In genomic region chr12:13218101-13218514, GRCm38 (mm10) we compare ENCODE assay signal across 17 mouse cellular contexts. TPM values are rescaled to one million over a fixed set of nuclear protein-coding genes. Genes with fewer than 3 reads are reported as not detected.
DNase-seq lines count a peak whose midpoint lies in the region; ATAC-seq and TF ChIP-seq lines count a peak whose summit lies in the region.
"Had no signal": no experiment of that assay in that cellular context is flagged by ENCODE, and none has a peak within 500 bp of the region (broad histone marks: within the 10 kb centered on the region; RNA-seq: fewer than 3 reads in every experiment).

No protein-coding gene starts in this region.

- H3K27me3 ChIP-seq in heart, embryonic 11.5 days (ENCODE audit: control insufficient read depth, insufficient read depth, low read length), result no peaks in the 10 kb centered on the region
- H3K27me3 ChIP-seq in heart, embryonic 12.5 days (replicated peaks), result no peaks in the 10 kb centered on the region
- H3K27me3 ChIP-seq in lung, postnatal 0 days (replicated peaks; ENCODE audit: insufficient read depth, low read length), result no peaks in the 10 kb centered on the region
- no peaks in the 10 kb centered on the region for H3K27me3 ChIP-seq in liver, embryonic 14.5 days (ENCODE audit: control insufficient read depth, insufficient read depth, low read length)
- no peaks in the 10 kb centered on the region for H3K27me3 ChIP-seq in midbrain, embryonic 15.5 days (replicated peaks)
- H3K27me3 ChIP-seq: embryonic facial prominence, embryonic 12.5 days; neural tube, embryonic 12.5 days had no signal

- no peak overlapping the region for H3K4me3 ChIP-seq in heart, embryonic 11.5 days (ENCODE audit: low read depth, low read length)
- no peak overlapping the region for H3K4me3 ChIP-seq in heart, embryonic 12.5 days
- no peak overlapping the region for H3K4me3 ChIP-seq in lung, postnatal 0 days (ENCODE audit: low read depth, low read length)
- H3K4me3 ChIP-seq in lung, adult 2 months (replicated peaks; ENCODE audit: extremely low read depth, low read depth, low read length), result no peak overlapping the region
- no peak overlapping the region for H3K4me3 ChIP-seq in liver, embryonic 14.5 days (ENCODE audit: insufficient read depth in 1 of 2, low read depth in 2 of 2, low read length in 2 of 2)
- H3K4me3 ChIP-seq in midbrain, embryonic 15.5 days, result no peak overlapping the region
- H3K4me3 ChIP-seq: embryonic facial prominence, embryonic 12.5 days; neural tube, embryonic 12.5 days had no signal

- H3K4me2 ChIP-seq in heart, embryonic 11.5 days, result no peak overlapping the region
- no peak overlapping the region for H3K4me2 ChIP-seq in heart, embryonic 12.5 days
- H3K4me2 ChIP-seq in lung, postnatal 0 days (replicated peaks; ENCODE audit: low read depth, low read length), result no peak overlapping the region
- no peak overlapping the region for H3K4me2 ChIP-seq in liver, embryonic 14.5 days (ENCODE audit: low read depth)
- H3K4me2 ChIP-seq in midbrain, embryonic 15.5 days, result no peak overlapping the region
- H3K4me2 ChIP-seq: embryonic facial prominence, embryonic 12.5 days; neural tube, embryonic 12.5 days had no signal

- H3K4me1 ChIP-seq in heart, embryonic 11.5 days (ENCODE audit: control insufficient read depth, insufficient read depth, low read length), result peaks cover 15% of the 10 kb centered on the region
- peaks cover 26% of the 10 kb centered on the region for H3K4me1 ChIP-seq in heart, embryonic 12.5 days (replicated peaks)
- H3K4me1 ChIP-seq in lung, postnatal 0 days (ENCODE audit: insufficient read depth, low read depth, low read length), result no peaks in the 10 kb centered on the region
- H3K4me1 ChIP-seq in lung, adult 2 months (ENCODE audit: control insufficient read depth, insufficient read depth, low read length), result no peaks in the 10 kb centered on the region
- peaks cover 0 to 9% of the 10 kb centered on the region in 2 experiments; a peak in 2 of 4 replicates for H3K4me1 ChIP-seq in liver, embryonic 14.5 days (replicated peaks; ENCODE audit: control insufficient read depth in 2 of 2, insufficient read depth in 2 of 2, low read length in 1 of 2)
- peaks cover 5% of the 10 kb centered on the region for H3K4me1 ChIP-seq in midbrain, embryonic 15.5 days

- WGBS in heart, embryonic 11.5 days (ENCODE audit: insufficient replicate concordance), result 58% methylated on average over 8 of the region's 8 CpGs
- 58% methylated on average over 8 of the region's 8 CpGs for WGBS in heart, embryonic 12.5 days
- WGBS in lung, postnatal 0 days, result 47% methylated on average over 8 of the region's 8 CpGs
- 62% methylated on average over 8 of the region's 8 CpGs for WGBS in lung, adult 2 months
- 79% methylated on average over 8 of the region's 8 CpGs for WGBS in liver, embryonic 14.5 days (ENCODE audit: insufficient replicate concordance)
- 89% methylated on average over 8 of the region's 8 CpGs for WGBS in midbrain, embryonic 15.5 days

- H3K9me3 ChIP-seq in heart, embryonic 11.5 days (replicated peaks; ENCODE audit: control insufficient read depth, low read length), result no peaks in the 10 kb centered on the region
- no peaks in the 10 kb centered on the region for H3K9me3 ChIP-seq in heart, embryonic 12.5 days (replicated peaks)
- no peaks in the 10 kb centered on the region for H3K9me3 ChIP-seq in lung, postnatal 0 days (ENCODE audit: low read length)
- no peaks in the 10 kb centered on the region for H3K9me3 ChIP-seq in liver, embryonic 14.5 days (ENCODE audit: control insufficient read depth, low read length)
- H3K9me3 ChIP-seq in midbrain, embryonic 15.5 days, result no peaks in the 10 kb centered on the region
- H3K9me3 ChIP-seq: embryonic facial prominence, embryonic 12.5 days; neural tube, embryonic 12.5 days had no signal

- 0 out of 2 replicates have a peak overlapping the region, but pooled peaks have one; percentile 22 for H3K27ac ChIP-seq in heart, embryonic 11.5 days (ENCODE audit: low read depth, low read length)
- no peak overlapping the region for H3K27ac ChIP-seq in heart, embryonic 12.5 days (ENCODE audit: poor library complexity, severe bottlenecking)
- H3K27ac ChIP-seq in lung, postnatal 0 days (ENCODE audit: low read length), result no peak overlapping the region
- H3K27ac ChIP-seq in liver, embryonic 14.5 days, result no peak overlapping the region
- H3K27ac ChIP-seq in midbrain, embryonic 15.5 days, result no peak overlapping the region
- H3K27ac ChIP-seq: embryonic facial prominence, embryonic 12.5 days; neural tube, embryonic 12.5 days had no signal

- no peak overlapping the region for H3K9ac ChIP-seq in heart, embryonic 11.5 days (ENCODE audit: low read depth, low read length)
- no peak overlapping the region for H3K9ac ChIP-seq in heart, embryonic 12.5 days
- H3K9ac ChIP-seq in lung, postnatal 0 days (replicated peaks; ENCODE audit: low read depth), result no peak overlapping the region
- no peak overlapping the region for H3K9ac ChIP-seq in liver, embryonic 14.5 days (replicated peaks)
- H3K9ac ChIP-seq in midbrain, embryonic 15.5 days, result no peak overlapping the region
- H3K9ac ChIP-seq: embryonic facial prominence, embryonic 12.5 days; neural tube, embryonic 12.5 days had no signal

- TF ChIP-seq POLR2A in lung, adult 2 months (IDR thresholded peaks at IDR 0.05; ENCODE audit: borderline replicate concordance, extremely low read depth, low read depth, low read length), result no peak

- TF ChIP-seq EP300 in lung, postnatal 0 days (IDR thresholded peaks at IDR 0.05), result peak; percentile 72
- no peak for TF ChIP-seq EP300 in liver, embryonic 14.5 days (IDR thresholded peaks at IDR 0.05; ENCODE audit: low read depth)

- peaks cover 22% of the 10 kb centered on the region for H3K36me3 ChIP-seq in heart, embryonic 11.5 days (ENCODE audit: control insufficient read depth, insufficient read depth, low read length)
- peaks cover 30% of the 10 kb centered on the region for H3K36me3 ChIP-seq in heart, embryonic 12.5 days
- peaks cover 14% of the 10 kb centered on the region; the same call in 1 of the 2 replicates for H3K36me3 ChIP-seq in lung, postnatal 0 days (ENCODE audit: insufficient read depth, low read length)
- peaks cover 28% of the 10 kb centered on the region for H3K36me3 ChIP-seq in liver, embryonic 14.5 days (replicated peaks; ENCODE audit: control insufficient read depth, insufficient read depth, low read depth)
- peaks cover 30% of the 10 kb centered on the region for H3K36me3 ChIP-seq in midbrain, embryonic 15.5 days (replicated peaks)

- ATAC-seq in heart, embryonic 11.5 days (replicated peaks; ENCODE audit: insufficient number of reproducible peaks, low FRiP score, low TSS enrichment), result no peak
- ATAC-seq in heart, embryonic 12.5 days (ENCODE audit: insufficient number of reproducible peaks, low FRiP score), result no peak
- peak; percentile 86 for ATAC-seq in lung, postnatal 0 days
- peak; percentile 31; the same call in 1 of the 2 replicates for ATAC-seq in liver, embryonic 14.5 days (ENCODE audit: insufficient read depth)
- ATAC-seq in midbrain, embryonic 15.5 days (replicated peaks), result no peak
- ATAC-seq: hindbrain, embryonic 16.5 days; midbrain, embryonic 16.5 days had no signal

- TF ChIP-seq CTCF in lung, postnatal 0 days (IDR thresholded peaks at IDR 0.05), result no peak
- TF ChIP-seq CTCF in lung, adult 2 months (IDR thresholded peaks at IDR 0.05; ENCODE audit: insufficient read depth, low read length), result no peak
- TF ChIP-seq CTCF in liver, embryonic 14.5 days (IDR thresholded peaks at IDR 0.05; ENCODE audit: low read depth), result no peak

- peak; percentile 69 for DNase-seq in lung, postnatal 0 days (ENCODE audit: low spot score)
- DNase-seq in lung, adult 2 months, result no peak
- DNase-seq in liver, embryonic 14.5 days (ENCODE audit: low read depth in 3 of 3, low spot score in 3 of 3), result no peak
- no peak for DNase-seq in right cerebral cortex, postnatal 36 days (ENCODE audit: low spot score in 2 of 2)
- DNase-seq in cerebellum, postnatal 36 days, result no peak
- DNase-seq: adrenal gland, adult 8-10 months; cerebellum, adult 9-11 months; gastrocnemius, postnatal 25 days; left cerebral cortex, postnatal 4 days; right cerebral cortex, postnatal 4 days had no signal

RNA-seq across cellular contexts. Expression of gene Ddx1, which starts 30.9 kb away (rescaled TPM):
- 113 and 140 TPM in 2 replicates for polyA plus RNA-seq in heart, embryonic 11.5 days (2014; fragmentation: Nextera tagmentation; extraction: Ambion mirVana)
- 97.4 and 102 TPM in 2 replicates for polyA plus RNA-seq in heart, embryonic 12.5 days (2016; fragmentation: Nextera tagmentation; extraction: Ambion mirVana)
- 53.4 and 55.2 TPM in 2 replicates for polyA plus RNA-seq in lung, postnatal 0 days (2015; fragmentation: Nextera tagmentation; extraction: Ambion mirVana)
- 3.4 and 7.8 TPM in 2 replicates for polyA plus RNA-seq in lung, adult 2 months (2012; rRNA removed)
- polyA plus RNA-seq in liver, embryonic 14.5 days (2012; rRNA removed), result 11.9 and 22.5 TPM in 2 replicates
- 68.5 and 75.1 TPM in 2 replicates for polyA plus RNA-seq in liver, embryonic 14.5 days (2014; fragmentation: Nextera tagmentation; extraction: Ambion mirVana)
- polyA plus RNA-seq in midbrain, embryonic 15.5 days (2015; fragmentation: Nextera tagmentation; extraction: Ambion mirVana), result 128 and 132 TPM in 2 replicates

RNA-seq across cellular contexts. Expression of gene Nbas, which starts 50.8 kb away (rescaled TPM):
- 11.4 and 11.8 TPM in 2 replicates for polyA plus RNA-seq in heart, embryonic 11.5 days (2014; fragmentation: Nextera tagmentation; extraction: Ambion mirVana)
- polyA plus RNA-seq in heart, embryonic 12.5 days (2016; fragmentation: Nextera tagmentation; extraction: Ambion mirVana), result 10.9 and 11.5 TPM in 2 replicates
- polyA plus RNA-seq in lung, postnatal 0 days (2015; fragmentation: Nextera tagmentation; extraction: Ambion mirVana), result 5.4 and 5.8 TPM in 2 replicates
- polyA plus RNA-seq in lung, adult 2 months (2012; rRNA removed), result 13.5 and 16.4 TPM in 2 replicates
- polyA plus RNA-seq in liver, embryonic 14.5 days (2012; rRNA removed), result 3.7 and 4.9 TPM in 2 replicates
- polyA plus RNA-seq in liver, embryonic 14.5 days (2014; fragmentation: Nextera tagmentation; extraction: Ambion mirVana), result 5.2 and 5.3 TPM in 2 replicates
- 17.5 and 17.7 TPM in 2 replicates for polyA plus RNA-seq in midbrain, embryonic 15.5 days (2015; fragmentation: Nextera tagmentation; extraction: Ambion mirVana)

Comparison
In these comparisons a context has a peak if more than half of its experiments do, and no peak if none do; other contexts are left out.
1. ATAC-seq: peak in lung, postnatal 0 days (single experiment) and liver, embryonic 14.5 days (single experiment); none in heart, embryonic 11.5 days (single experiment), heart, embryonic 12.5 days (single experiment) and midbrain, embryonic 15.5 days (single experiment).